Comparison of ENCODE assay signal across 8 mouse cellular contexts in the genomic region with DNA sequence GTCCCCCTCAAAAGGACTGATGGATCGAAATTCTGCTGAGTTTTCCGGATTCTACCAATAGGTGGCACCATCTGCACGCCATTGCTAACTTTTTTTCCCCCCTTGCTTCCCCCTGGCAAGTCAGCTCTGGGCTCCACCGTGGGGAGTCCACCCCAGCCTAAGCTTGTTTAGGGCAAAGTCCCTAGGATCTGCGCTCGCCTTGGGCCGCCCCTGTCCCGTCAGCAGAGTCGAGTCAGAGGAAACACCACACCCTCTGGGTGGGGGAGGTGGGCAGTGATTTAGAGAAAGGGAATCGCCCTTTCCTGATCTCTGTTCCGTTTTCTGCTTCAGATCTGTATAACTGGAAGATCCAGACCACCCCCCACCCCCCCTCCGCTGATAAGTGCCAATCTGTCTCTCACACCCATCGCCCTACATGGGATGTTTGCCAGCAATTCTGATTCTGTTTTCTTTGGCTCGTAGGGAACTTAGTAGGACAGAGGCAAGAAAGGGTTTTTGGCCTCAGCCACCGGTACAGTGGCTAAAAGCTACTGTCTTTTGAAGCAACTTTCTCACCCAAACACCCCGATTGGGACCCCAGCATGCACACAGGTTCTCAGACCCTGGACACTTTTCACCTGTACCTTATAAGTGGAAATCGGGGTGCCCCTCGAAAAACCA. TPM values are rescaled to one million over a fixed set of nuclear protein-coding genes. Genes with fewer than 3 reads are reported as not detected.
DNase-seq lines count a peak whose midpoint lies in the region; ATAC-seq and TF ChIP-seq lines count a peak whose summit lies in the region.

No protein-coding gene starts in this region.

- peak; percentile 75 for DNase-seq in CD4-positive, CD25-positive, alpha-beta regulatory T cell, adult 2 months (ENCODE audit: low read depth, low spot score)
- peak; percentile 79 for DNase-seq in ZHBTc4 (ENCODE audit: low read depth, low spot score)
- peak; percentile 78 for DNase-seq in lung, postnatal 0 days (ENCODE audit: low spot score)
- DNase-seq in ovary, postnatal 14 days (ENCODE audit: low spot score), result peak; percentile 60
- DNase-seq in c-Kit-positive CD71-positive TER-119-positive erythroid progenitor cells, embryonic 14.5 days (ENCODE audit: low spot score), result no peak

- no peak; the same call in 1 of the 2 replicates for ATAC-seq in embryonic facial prominence, embryonic 13.5 days (ENCODE audit: insufficient number of reproducible peaks, insufficient read depth, low FRiP score, low TSS enrichment, low read depth)
- ATAC-seq in heart, embryonic 14.5 days (ENCODE audit: insufficient number of reproducible peaks, insufficient read depth, low FRiP score, low read depth), result peak; percentile 58; the same call in 1 of the 2 replicates
- ATAC-seq in kidney, embryonic 16.5 days (ENCODE audit: low FRiP score, low TSS enrichment), result peak; percentile 90
- ATAC-seq in lung, postnatal 0 days, result peak; percentile 81

- H3K36me3 ChIP-seq in embryonic facial prominence, embryonic 13.5 days, result no peaks in the 10 kb centered on the region
- no peaks in the 10 kb centered on the region for H3K36me3 ChIP-seq in heart, embryonic 14.5 days (ENCODE audit: control insufficient read depth, insufficient read depth, low read length)
- H3K36me3 ChIP-seq in kidney, embryonic 16.5 days (ENCODE audit: insufficient read depth, low read length), result no peaks in the 10 kb centered on the region
- H3K36me3 ChIP-seq in lung, postnatal 0 days (ENCODE audit: insufficient read depth, low read length), result no peaks in the 10 kb centered on the region

- H3K4me3 ChIP-seq in embryonic facial prominence, embryonic 13.5 days, result peak overlapping the region; percentile 36
- peak overlapping the region; percentile 32 to 40 for H3K4me3 ChIP-seq in heart, embryonic 14.5 days (ENCODE audit: control insufficient read depth in 1 of 2, insufficient read depth in 1 of 2, low read depth in 1 of 2, low read length in 2 of 2)
- peak overlapping the region; percentile 43 for H3K4me3 ChIP-seq in kidney, embryonic 16.5 days (ENCODE audit: low read length)
- peak overlapping the region; percentile 24 for H3K4me3 ChIP-seq in lung, postnatal 0 days (ENCODE audit: low read depth, low read length)

- 10% methylated on average over 18 of the region's 18 CpGs for WGBS in embryonic facial prominence, embryonic 13.5 days
- WGBS in heart, embryonic 14.5 days, result 10% methylated on average over 18 of the region's 18 CpGs
- 14% methylated on average over 18 of the region's 18 CpGs for WGBS in kidney, embryonic 16.5 days
- 7% methylated on average over 18 of the region's 18 CpGs for WGBS in lung, postnatal 0 days

- peak overlapping the region; percentile 61 for H3K9ac ChIP-seq in embryonic facial prominence, embryonic 13.5 days
- H3K9ac ChIP-seq in heart, embryonic 14.5 days (ENCODE audit: low read length), result peak overlapping the region; percentile 66
- peak overlapping the region; percentile 59 for H3K9ac ChIP-seq in kidney, embryonic 16.5 days (replicated peaks; ENCODE audit: low read length)
- 0 out of 2 replicates have a peak overlapping the region, but pooled peaks have one; percentile 26 for H3K9ac ChIP-seq in lung, postnatal 0 days (replicated peaks; ENCODE audit: low read depth)

- H3K27ac ChIP-seq in embryonic facial prominence, embryonic 13.5 days, result no peak overlapping the region
- no peak overlapping the region for H3K27ac ChIP-seq in heart, embryonic 14.5 days (replicated peaks in 1 of 2; ENCODE audit: control insufficient read depth in 1 of 2, insufficient read depth in 1 of 2, low read depth in 2 of 2, low read length in 2 of 2)
- no peak overlapping the region for H3K27ac ChIP-seq in kidney, embryonic 16.5 days (ENCODE audit: low read length)
- 0 out of 2 replicates have a peak overlapping the region, but pooled peaks have one; percentile 26 for H3K27ac ChIP-seq in lung, postnatal 0 days (ENCODE audit: low read length)

- peaks cover 6% of the 10 kb centered on the region; the same call in 1 of the 2 replicates for H3K4me1 ChIP-seq in embryonic facial prominence, embryonic 13.5 days
- H3K4me1 ChIP-seq in heart, embryonic 14.5 days (ENCODE audit: control insufficient read depth in 2 of 2, insufficient read depth in 2 of 2, low read length in 2 of 2), result peaks cover 6 to 8% of the 10 kb centered on the region in 2 experiments
- no peaks in the 10 kb centered on the region; the same call in 1 of the 2 replicates for H3K4me1 ChIP-seq in kidney, embryonic 16.5 days (ENCODE audit: insufficient read depth, low read length)
- no peaks in the 10 kb centered on the region; the same call in 1 of the 2 replicates for H3K4me1 ChIP-seq in lung, postnatal 0 days (ENCODE audit: insufficient read depth, low read depth, low read length)

- peak overlapping the region; percentile 60 for H3K4me2 ChIP-seq in embryonic facial prominence, embryonic 13.5 days
- peak overlapping the region; percentile 80 for H3K4me2 ChIP-seq in heart, embryonic 14.5 days (ENCODE audit: low read length)
- peak overlapping the region; percentile 73 for H3K4me2 ChIP-seq in kidney, embryonic 16.5 days (replicated peaks; ENCODE audit: low read depth, low read length)
- H3K4me2 ChIP-seq in lung, postnatal 0 days (replicated peaks; ENCODE audit: low read depth, low read length), result peak overlapping the region; percentile 62

- peak; percentile 72; the same call in 1 of the 2 replicates for TF ChIP-seq EP300 in lung, postnatal 0 days (IDR thresholded peaks at IDR 0.05)

- TF ChIP-seq CTCF in lung, postnatal 0 days (IDR thresholded peaks at IDR 0.05), result peak; percentile 79

- no peaks in the 10 kb centered on the region for H3K9me3 ChIP-seq in embryonic facial prominence, embryonic 13.5 days
- H3K9me3 ChIP-seq in heart, embryonic 14.5 days (ENCODE audit: control insufficient read depth, low read length), result no peaks in the 10 kb centered on the region
- no peaks in the 10 kb centered on the region for H3K9me3 ChIP-seq in kidney, embryonic 16.5 days (ENCODE audit: low read length)
- H3K9me3 ChIP-seq in lung, postnatal 0 days (ENCODE audit: low read length), result no peaks in the 10 kb centered on the region

- peaks cover 44% of the 10 kb centered on the region for H3K27me3 ChIP-seq in embryonic facial prominence, embryonic 13.5 days
- peaks cover 8% of the 10 kb centered on the region for H3K27me3 ChIP-seq in heart, embryonic 14.5 days (ENCODE audit: control insufficient read depth, insufficient read depth, low read length)
- no peaks in the 10 kb centered on the region; the same call in 1 of the 2 replicates for H3K27me3 ChIP-seq in kidney, embryonic 16.5 days (ENCODE audit: insufficient read depth, low read length)
- no peaks in the 10 kb centered on the region for H3K27me3 ChIP-seq in lung, postnatal 0 days (replicated peaks; ENCODE audit: insufficient read depth, low read length)

RNA-seq across cellular contexts. Expression of a gene that starts 10.2 kb away (rescaled TPM):
- polyA plus RNA-seq in embryonic facial prominence, embryonic 13.5 days (2015; fragmentation: Nextera tagmentation; extraction: Ambion mirVana), result 5.7 and 7.3 TPM in 2 replicates
- polyA plus RNA-seq in heart, embryonic 14.5 days (2014; fragmentation: Nextera tagmentation; extraction: Ambion mirVana), result 8.6 and 9.2 TPM in 2 replicates
- polyA plus RNA-seq in kidney, embryonic 16.5 days (2015; fragmentation: Nextera tagmentation; extraction: Ambion mirVana), result 5.9 and 6.5 TPM in 2 replicates
- 6.8 and 7.6 TPM in 2 replicates for polyA plus RNA-seq in lung, postnatal 0 days (2015; fragmentation: Nextera tagmentation; extraction: Ambion mirVana)
